Mouse (Mus musculus) kidney, postnatal 0 days (tissue): ENCODE results near the gene Gse1. TPM values are rescaled to one million over a fixed set of nuclear protein-coding genes. Genes with fewer than 3 reads are reported as not detected.
A peak's percentile ranks its signal among the peaks of the same experiment; 100 is the strongest.

ENCODE experiments used
- ATAC-seq: fragments of 200-750 bp; cut with Nextera tagmentation; replicated peaks from 2 replicates; pipeline ENCODE4 v1.8.0; 2017; ENCODE audit warnings: low read depth, moderate number of reproducible peaks, moderate TSS enrichment, moderate library complexity; ENCODE audit not compliant: low FRiP score
- DNase-seq: peaks from one replicate; pipeline ENCODE4 v3.0.0-alpha.2; 2016; ENCODE audit warnings: low spot score
- H3K27ac ChIP-seq: fragments of 300-500 bp; sonication (generic); 2 replicates; pipeline ENCODE4 v1.5.1; 2014; ENCODE audit warnings: mild to moderate bottlenecking
- H3K27me3 ChIP-seq: fragments of 300-500 bp; sonication (generic); 2 replicates; pipeline ENCODE4 v1.6.1; 2014; ENCODE audit warnings: low read length, mixed read lengths; ENCODE audit not compliant: insufficient read depth
- H3K36me3 ChIP-seq: fragments of 300-500 bp; sonication (generic); 2 replicates; pipeline ENCODE4 v1.6.1; 2014; ENCODE audit warnings: low read length, mixed read lengths; ENCODE audit not compliant: insufficient read depth
- H3K4me1 ChIP-seq: fragments of 300-500 bp; sonication (generic); replicated peaks from 2 replicates; pipeline ENCODE4 v1.6.1; 2014; ENCODE audit warnings: antibody characterized with exemption, low read length, mixed read lengths; ENCODE audit not compliant: insufficient read depth
- H3K4me2 ChIP-seq: fragments of 300-500 bp; sonication (generic); 2 replicates; pipeline ENCODE4 v1.6.1; 2014; ENCODE audit warnings: mild to moderate bottlenecking, low read length, moderate library complexity, mixed read lengths
- H3K4me3 ChIP-seq: fragments of 300-500 bp; sonication (generic); replicated peaks from 2 replicates; pipeline ENCODE4 v1.5.1; 2014; ENCODE audit warnings: low read depth, low read length
- H3K9ac ChIP-seq: fragments of 300-500 bp; sonication (generic); 2 replicates; pipeline ENCODE4 v1.6.1; 2014; ENCODE audit warnings: low read depth, low read length
- H3K9me3 ChIP-seq: fragments of 300-500 bp; sonication (generic); replicated peaks from 2 replicates; pipeline ENCODE4 v1.6.1; 2016; ENCODE audit warnings: low read length, inconsistent platforms, mixed read lengths
- CTCF ChIP-seq: IDR thresholded peaks from 2 replicates; pipeline ENCODE4 v1.5.1; 2016; ENCODE audit warnings: antibody characterized with exemption, low read depth, mild to moderate bottlenecking, moderate library complexity
- WGBS: fragments of 180-500 bp; shearing (Covaris S2); extraction: QIAGEN DNeasy Blood & Tissue Kit; methylation state at CpG from one replicate; pipeline ENCODE4 v1.1.7; 2014; 5-methylcytosine and 5-hydroxymethylcytosine counted together
- polyA plus RNA-seq: library from polyadenylated mRNA; unstranded; fragments of >200 nt; fragmentation: Nextera tagmentation; extraction: Ambion mirVana; gene quantifications from 2 replicates; pipeline ENCODE4 v1.2.1, GENCODE M21; 2015

Gene Gse1
- polyA plus RNA-seq, 1 experiment from 2014 or later, result 8.4 TPM

GRCm38 (mm10) chr8:120347734-120348341 lies 119.6 kb downstream of the Gse1 start:
- 58% methylated on average over 21 of the region's 21 CpGs for WGBS
- DNase-seq (no peak), ATAC-seq (no peak)
- no peak for TF ChIP-seq CTCF
- H3K9me3 ChIP-seq, result no peaks in the 10 kb centered on the region
- H3K27ac ChIP-seq, result no peak overlapping the region
- H3K4me2 ChIP-seq, result no peak overlapping the region
- H3K4me1 ChIP-seq, result peaks cover 30% of the 10 kb centered on the region
- no peak overlapping the region for H3K4me3 ChIP-seq
- no peaks in the 10 kb centered on the region for H3K27me3 ChIP-seq
- no peaks in the 10 kb centered on the region for H3K36me3 ChIP-seq
- no peak overlapping the region for H3K9ac ChIP-seq

GRCm38 (mm10) chr8:120348922-120349321 lies 120.7 kb downstream of the Gse1 start:
- Histone ChIP-seq H3K36me3 (no peaks in the 10 kb centered on the region), H3K4me3 (no peak overlapping the region), H3K4me1 (peaks cover 39% of the 10 kb centered on the region), H3K9ac (no peak overlapping the region), H3K9me3 (no peaks in the 10 kb centered on the region), H3K27me3 (no peaks in the 10 kb centered on the region), H3K27ac (no peak overlapping the region), H3K4me2 (no peak overlapping the region)
- DNase-seq (peak; percentile 49), ATAC-seq (no peak)
- WGBS, result 14% methylated on average over 11 of the region's 11 CpGs
- no peak for TF ChIP-seq CTCF

GRCm38 (mm10) chr8:120351332-120352071 lies 123.2 kb downstream of the Gse1 start:
- H3K4me2 ChIP-seq, result no peak overlapping the region
- peak; percentile 64 for DNase-seq
- H3K27ac ChIP-seq, result no peak overlapping the region; the same call in 1 of the 2 replicates
- H3K36me3 ChIP-seq, result no peaks in the 10 kb centered on the region
- H3K9ac ChIP-seq, result no peak overlapping the region
- H3K4me1 ChIP-seq, result peaks cover 39% of the 10 kb centered on the region
- H3K4me3 ChIP-seq, result no peak overlapping the region
- peak; percentile 44 for ATAC-seq
- H3K27me3 ChIP-seq, result no peaks in the 10 kb centered on the region
- TF ChIP-seq CTCF, result no peak
- 26% methylated on average over 7 of the region's 7 CpGs for WGBS
- no peaks in the 10 kb centered on the region for H3K9me3 ChIP-seq

- Histone ChIP-seq H3K36me3 (no peaks in the 10 kb centered on the region), H3K4me1 (peaks cover 39% of the 10 kb centered on the region), H3K27ac (no peak overlapping the region; the same call in 1 of the 2 replicates), H3K4me2 (no peak overlapping the region), H3K4me3 (no peak overlapping the region), H3K27me3 (no peaks in the 10 kb centered on the region), H3K9me3 (no peaks in the 10 kb centered on the region), H3K9ac (no peak overlapping the region)
- DNase-seq, result peak; percentile 66
- ATAC-seq, result no peak
- WGBS, result 9% methylated on average over 10 of the region's 10 CpGs
- no peak for TF ChIP-seq CTCF
Observed at GRCm38 (mm10) chr8:120352096-120352495, 123.8 kb downstream of the Gse1 start.

GRCm38 (mm10) chr8:120356067-120356466 lies 127.8 kb downstream of the Gse1 start:
- H3K4me3 ChIP-seq, result no peak overlapping the region
- H3K36me3 ChIP-seq, result no peaks in the 10 kb centered on the region
- no peaks in the 10 kb centered on the region for H3K27me3 ChIP-seq
- TF ChIP-seq CTCF, result no peak; the same call in 1 of the 2 replicates
- H3K4me1 ChIP-seq, result peaks cover 26% of the 10 kb centered on the region
- H3K9me3 ChIP-seq, result no peaks in the 10 kb centered on the region
- DNase-seq, result no peak
- H3K9ac ChIP-seq, result no peak overlapping the region
- H3K27ac ChIP-seq, result no peak overlapping the region
- ATAC-seq, result peak; percentile 26; the same call in 1 of the 2 replicates
- WGBS, result 55% methylated on average over 9 of the region's 9 CpGs
- H3K4me2 ChIP-seq, result no peak overlapping the region

- no peak for DNase-seq
- Histone ChIP-seq H3K36me3 (no peaks in the 10 kb centered on the region), H3K9ac (no peak overlapping the region), H3K4me3 (no peak overlapping the region), H3K27me3 (no peaks in the 10 kb centered on the region), H3K4me2 (no peak overlapping the region), H3K9me3 (no peaks in the 10 kb centered on the region), H3K4me1 (peaks cover 11% of the 10 kb centered on the region), H3K27ac (no peak overlapping the region)
- WGBS, result 83% methylated on average over 6 of the region's 6 CpGs
- TF ChIP-seq CTCF, result no peak
- ATAC-seq, result no peak
Observed at GRCm38 (mm10) chr8:120357504-120357903, 129.2 kb downstream of the Gse1 start.
